Mouse (Mus musculus) midbrain, embryonic 14.5 days (tissue): ENCODE data around the gene Iffo1. TPM values are rescaled to one million over a fixed set of nuclear protein-coding genes. Genes with fewer than 3 reads are reported as not detected.

ENCODE experiments used
- ATAC-seq: fragments of 200-750 bp; cut with Nextera tagmentation; 2 replicates; pipeline ENCODE4 v1.8.0; 2017; ENCODE audit warnings: moderate number of reproducible peaks, moderate library complexity; ENCODE audit not compliant: low FRiP score, low TSS enrichment
- DNase-seq: peaks from one replicate; pipeline ENCODE4 v3.0.0-alpha.2; 2015
- H3K27ac ChIP-seq: fragments of 300-500 bp; sonication (generic); replicated peaks from 2 replicates; pipeline ENCODE4 v1.5.1; 2014; ENCODE audit warnings: mild to moderate bottlenecking, low read depth, low read length, moderate library complexity
- H3K27me3 ChIP-seq: fragments of 300-500 bp; sonication (generic); 2 replicates; pipeline ENCODE4 v1.6.1; 2014; ENCODE audit warnings: low read length, control low read depth, mixed read lengths; ENCODE audit not compliant: control insufficient read depth, insufficient read depth
- H3K36me3 ChIP-seq: fragments of 300-500 bp; sonication (generic); 2 replicates; pipeline ENCODE4 v1.6.1; 2014; ENCODE audit warnings: low read length, control low read depth; ENCODE audit not compliant: control insufficient read depth, insufficient read depth
- H3K4me1 ChIP-seq: fragments of 300-500 bp; sonication (generic); 2 replicates; pipeline ENCODE4 v1.6.1; 2014; ENCODE audit warnings: mild to moderate bottlenecking, antibody characterized with exemption, low read length, control low read depth; ENCODE audit not compliant: control insufficient read depth, insufficient read depth
- H3K4me2 ChIP-seq: fragments of 300-500 bp; sonication (generic); 2 replicates; pipeline ENCODE4 v1.6.1; 2014; ENCODE audit warnings: mild to moderate bottlenecking, low read length, moderate library complexity
- H3K4me3 ChIP-seq: fragments of 300-500 bp; sonication (generic); replicated peaks from 2 replicates; pipeline ENCODE4 v1.5.1; 2014; ENCODE audit warnings: low read depth, low read length
- H3K9ac ChIP-seq: fragments of 300-500 bp; sonication (generic); replicated peaks from 2 replicates; pipeline ENCODE4 v1.6.1; 2014; ENCODE audit warnings: mild to moderate bottlenecking, low read length, moderate library complexity
- H3K9me3 ChIP-seq: fragments of 300-500 bp; sonication (generic); 2 replicates; pipeline ENCODE4 v1.6.1; 2016; ENCODE audit warnings: low read length, control low read depth, mixed read lengths; ENCODE audit not compliant: control insufficient read depth
- WGBS: fragments of 180-500 bp; shearing (Covaris S2); extraction: QIAGEN DNeasy Blood & Tissue Kit; methylation state at CpG from one replicate; pipeline ENCODE4 v1.1.7; 2014; 5-methylcytosine and 5-hydroxymethylcytosine counted together
- polyA plus RNA-seq: library from polyadenylated mRNA; unstranded; fragments of >200 nt; fragmentation: Nextera tagmentation; extraction: Ambion mirVana; gene quantifications from 2 replicates; pipeline ENCODE4 v1.2.1, GENCODE M21; 2014

The Iffo1 gene
- polyA plus RNA-seq, 1 experiment from 2014 or later = 15.8 TPM

DNA sequence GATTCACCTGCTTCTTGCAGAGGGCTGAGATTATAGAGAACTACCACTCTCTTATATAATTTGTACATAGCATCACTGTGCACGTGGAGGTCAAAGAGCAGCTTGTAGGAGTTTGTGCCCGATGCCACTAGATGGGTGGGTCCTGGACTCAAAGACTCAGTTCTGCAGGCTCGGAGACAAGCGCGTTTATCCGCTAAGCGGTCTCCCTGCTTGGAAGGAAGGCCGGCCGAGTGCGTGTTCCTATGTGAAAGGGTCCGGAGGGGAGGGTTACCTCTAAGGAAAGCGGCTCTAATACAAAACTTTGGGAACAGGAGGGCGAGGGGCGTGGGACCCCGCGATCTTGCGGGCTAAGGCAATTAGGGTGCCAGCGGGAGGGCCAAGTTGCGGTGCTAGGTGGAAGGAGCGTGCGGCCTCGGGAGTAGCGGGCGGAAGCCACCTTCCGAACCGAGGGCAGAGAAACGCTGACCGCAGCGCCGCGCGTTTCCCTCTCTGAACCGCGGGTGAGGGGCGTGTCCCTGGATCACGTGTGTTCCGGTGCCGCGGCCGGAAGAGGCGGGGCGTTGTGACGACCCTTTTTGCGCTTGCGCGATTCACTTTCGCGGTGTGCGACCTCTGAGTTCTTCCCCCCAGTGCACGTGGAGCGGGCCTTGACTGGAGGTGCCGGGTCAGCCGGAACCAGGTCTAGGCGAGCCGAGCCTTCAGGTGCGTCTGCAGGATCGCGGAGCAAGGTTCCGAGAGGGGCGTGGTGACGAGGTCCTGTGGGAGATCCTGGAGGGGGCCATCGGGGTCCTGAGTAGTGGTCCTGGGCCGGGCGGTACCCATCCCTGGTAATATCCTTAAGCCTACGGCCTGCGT, 13.5 kb upstream of the Iffo1 start, which contains the start of gene Nop2:
Nop2 (plus strand) TSS at position 608 of the 855 bp plus-strand sequence.
- Histone ChIP-seq H3K9ac (peak within 1 kb of the TSS; percentile 79), H3K4me1 (peaks cover 7% of the 10 kb centered on the region), H3K9me3 (no peaks in the 10 kb centered on the region), H3K4me3 (peak within 1 kb of the TSS; percentile 88), H3K4me2 (peak within 1 kb of the TSS; percentile 92), H3K36me3 (peaks cover 73% of the 10 kb centered on the region), H3K27ac (peak within 1 kb of the TSS; percentile 81), H3K27me3 (no peaks in the 10 kb centered on the region)
- peak; percentile 98 for DNase-seq
- peak; percentile 93 for ATAC-seq
- WGBS = under 1% methylated on average over 66 of the region's 66 CpGs

DNA sequence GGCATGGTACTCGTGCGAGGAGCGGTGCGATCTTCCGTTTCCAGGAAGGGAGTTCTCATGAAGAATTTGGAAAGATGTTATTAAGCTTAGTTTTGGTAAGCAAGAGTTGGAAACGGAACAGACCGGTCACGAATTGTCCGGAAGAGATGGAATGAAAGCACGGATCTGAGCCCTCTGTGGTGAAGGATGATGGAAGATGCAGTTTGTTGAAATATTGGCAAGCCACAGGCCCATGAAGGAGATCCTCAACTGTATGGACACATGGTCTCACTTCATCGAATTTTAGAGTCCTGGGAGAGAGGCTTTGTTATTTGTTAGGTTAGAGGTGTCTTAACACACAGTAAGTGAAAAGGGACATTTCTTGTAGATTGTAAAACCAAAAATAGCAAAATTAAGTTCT, 12.6 kb upstream of the Iffo1 start:
- Histone ChIP-seq H3K4me3 (peak overlapping the region; percentile 88), H3K27ac (no peak overlapping the region), H3K27me3 (no peaks in the 10 kb centered on the region), H3K4me1 (peaks cover 7% of the 10 kb centered on the region), H3K4me2 (peak overlapping the region; percentile 92), H3K9me3 (no peaks in the 10 kb centered on the region), H3K36me3 (peaks cover 73% of the 10 kb centered on the region), H3K9ac (peak overlapping the region; percentile 79)
- 11% methylated on average over 11 of the region's 11 CpGs for WGBS
- DNase-seq (no peak), ATAC-seq (no peak)

- ATAC-seq (no peak), DNase-seq (peak; percentile 57)
- no peaks in the 10 kb centered on the region for H3K9me3 ChIP-seq
- H3K27me3 ChIP-seq = no peaks in the 10 kb centered on the region
- peaks cover 85% of the 10 kb centered on the region for H3K36me3 ChIP-seq
- H3K9ac ChIP-seq = no peak overlapping the region
- H3K4me1 ChIP-seq = peaks cover 6% of the 10 kb centered on the region
- H3K4me2 ChIP-seq = no peak overlapping the region
- no peak overlapping the region for H3K27ac ChIP-seq
- 87% methylated on average over 19 of the region's 19 CpGs for WGBS
- no peak overlapping the region for H3K4me3 ChIP-seq
Measured at GRCm38 (mm10) chr6:125137002-125137671, 7.9 kb upstream of the Iffo1 start.

DNA sequence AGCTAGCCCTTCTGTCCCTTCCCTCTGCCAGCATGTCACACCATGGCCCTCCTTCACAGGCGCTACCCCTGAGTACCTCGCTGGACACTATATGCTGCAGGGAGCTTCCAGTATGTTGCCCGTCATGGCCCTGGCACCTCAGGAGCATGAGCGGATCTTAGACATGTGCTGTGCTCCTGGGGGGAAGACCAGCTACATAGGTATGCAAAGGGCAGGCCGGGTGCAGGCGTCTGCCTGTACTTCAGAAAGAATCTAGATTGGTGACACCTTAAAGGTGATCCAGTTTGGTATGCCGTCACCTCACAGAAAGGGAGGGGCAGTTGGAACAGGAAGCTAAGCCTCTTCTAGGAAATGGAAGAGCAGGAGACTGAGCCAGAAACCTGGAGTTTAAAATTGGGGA, 5.3 kb upstream of the Iffo1 start:
- no peak overlapping the region for H3K4me3 ChIP-seq
- no peak overlapping the region for H3K9ac ChIP-seq
- WGBS = 91% methylated on average over 7 of the region's 7 CpGs
- H3K4me1 ChIP-seq = 0 out of 2 replicates have a peak, but pooled peaks cover 1% of the 10 kb centered on the region
- H3K4me2 ChIP-seq = no peak overlapping the region
- ATAC-seq (no peak), DNase-seq (no peak)
- H3K9me3 ChIP-seq = no peaks in the 10 kb centered on the region
- peaks cover 82% of the 10 kb centered on the region for H3K36me3 ChIP-seq
- no peak overlapping the region for H3K27ac ChIP-seq
- H3K27me3 ChIP-seq = no peaks in the 10 kb centered on the region

DNA sequence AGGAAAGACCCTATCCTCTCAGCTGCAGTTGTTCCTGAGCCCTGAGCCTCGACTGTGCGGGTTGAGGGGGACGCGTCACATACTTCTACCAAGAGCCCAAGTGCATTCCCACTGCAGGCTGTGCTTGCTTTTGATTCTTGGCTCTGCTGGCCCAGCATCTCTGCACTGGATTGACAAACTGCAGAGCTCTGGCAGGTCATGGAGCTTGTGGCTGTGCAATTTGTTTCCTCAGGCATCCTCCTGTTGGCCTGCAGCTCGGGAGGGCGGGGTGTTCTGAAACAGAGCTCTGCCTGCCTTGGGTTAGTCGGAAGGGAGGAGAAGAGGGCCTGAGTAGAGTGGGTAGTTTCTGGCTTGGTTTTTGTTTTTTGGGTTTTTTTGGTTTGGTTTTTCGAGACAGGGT, 2.6 kb upstream of the Iffo1 start:
- no peaks in the 10 kb centered on the region for H3K9me3 ChIP-seq
- no peak for ATAC-seq
- no peaks in the 10 kb centered on the region for H3K27me3 ChIP-seq
- H3K27ac ChIP-seq = no peak overlapping the region
- H3K4me2 ChIP-seq = no peak overlapping the region
- H3K4me3 ChIP-seq = no peak overlapping the region
- DNase-seq = no peak
- no peak overlapping the region for H3K9ac ChIP-seq
- H3K36me3 ChIP-seq = peaks cover 58% of the 10 kb centered on the region
- WGBS = 92% methylated on average over 8 of the region's 8 CpGs
- peaks cover 21% of the 10 kb centered on the region for H3K4me1 ChIP-seq

DNA sequence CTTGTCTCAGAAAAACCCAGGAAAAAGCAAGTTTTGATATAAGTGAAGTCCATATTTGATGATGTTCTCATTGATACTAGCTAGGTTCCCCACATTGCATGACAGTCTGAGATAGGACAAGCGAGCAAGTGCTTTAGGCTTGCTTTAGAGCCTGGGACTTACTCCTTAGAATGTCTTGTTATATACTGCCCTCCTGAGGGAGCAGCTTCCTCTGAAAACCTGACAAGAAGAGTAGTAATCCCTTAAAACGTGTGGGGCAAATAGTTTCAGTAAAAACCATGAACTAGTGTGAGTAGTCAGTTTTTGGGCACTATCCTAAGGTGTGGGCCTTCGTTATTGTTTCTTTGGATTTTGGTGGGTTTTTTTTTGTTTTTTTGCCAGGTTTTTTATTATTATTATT, 1.9 kb upstream of the Iffo1 start:
- Histone ChIP-seq H3K9ac (no peak overlapping the region), H3K4me1 (peaks cover 27% of the 10 kb centered on the region), H3K9me3 (no peaks in the 10 kb centered on the region), H3K4me3 (no peak overlapping the region), H3K4me2 (no peak overlapping the region), H3K27ac (no peak overlapping the region), H3K36me3 (peaks cover 53% of the 10 kb centered on the region), H3K27me3 (no peaks in the 10 kb centered on the region)
- ATAC-seq (no peak), DNase-seq (no peak)
- 79% methylated on average over 3 of the region's 3 CpGs for WGBS

DNA sequence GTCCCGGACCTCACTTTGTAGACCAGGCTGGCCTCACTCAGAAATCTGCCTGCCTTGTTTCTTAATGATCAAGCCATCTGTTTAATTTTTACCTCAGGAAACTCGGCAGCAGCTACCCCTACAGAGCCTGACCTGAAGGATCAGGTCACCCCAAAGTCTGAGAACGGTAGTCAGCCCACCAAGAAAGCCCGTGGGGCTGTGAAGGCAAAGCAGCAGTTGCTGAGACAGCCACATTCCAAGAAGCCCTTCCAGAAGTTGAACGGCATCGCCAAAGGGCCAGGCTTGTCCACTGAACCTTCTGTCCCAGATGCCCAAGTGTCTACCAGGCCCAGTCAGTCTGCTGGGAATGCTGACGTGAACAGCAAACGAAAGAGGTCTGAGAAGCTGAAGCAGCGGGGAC, 1.1 kb upstream of the Iffo1 start:
- WGBS = 90% methylated on average over 9 of the region's 9 CpGs
- no peak for ATAC-seq
- no peak overlapping the region for H3K4me2 ChIP-seq
- no peak overlapping the region for H3K27ac ChIP-seq
- peaks cover 46% of the 10 kb centered on the region for H3K36me3 ChIP-seq
- peaks cover 33% of the 10 kb centered on the region for H3K4me1 ChIP-seq
- no peak overlapping the region for H3K9ac ChIP-seq
- no peak for DNase-seq
- H3K27me3 ChIP-seq = no peaks in the 10 kb centered on the region
- no peak overlapping the region for H3K4me3 ChIP-seq
- no peaks in the 10 kb centered on the region for H3K9me3 ChIP-seq

GRCm38 (mm10) chr6:125145479-125145951, 474 bp downstream of the Iffo1 start:
- ATAC-seq (peak; percentile 73), DNase-seq (no peak)
- Histone ChIP-seq H3K9ac (peak overlapping the region; percentile 78), H3K36me3 (peaks cover 32% of the 10 kb centered on the region), H3K27ac (peak overlapping the region; percentile 92), H3K27me3 (no peaks in the 10 kb centered on the region), H3K4me1 (peaks cover 33% of the 10 kb centered on the region), H3K4me2 (peak overlapping the region; percentile 94), H3K4me3 (peak overlapping the region; percentile 74), H3K9me3 (no peaks in the 10 kb centered on the region)
- WGBS = under 1% methylated on average over 35 of the region's 35 CpGs
